ENCODE assay signal across 8 mouse cellular contexts in genomic region chr11:30657069-30657468, GRCm38 (mm10). TPM values are rescaled to one million over a fixed set of nuclear protein-coding genes. Genes with fewer than 3 reads are reported as not detected.
DNase-seq lines count a peak whose midpoint lies in the region; ATAC-seq and TF ChIP-seq lines count a peak whose summit lies in the region.

No protein-coding gene starts in this region.

- H3K9ac ChIP-seq in limb, embryonic 13.5 days: no peak overlapping the region
- no peak overlapping the region for H3K9ac ChIP-seq in hindbrain, postnatal 0 days (replicated peaks; ENCODE audit: low read length)

- H3K4me3 ChIP-seq in limb, embryonic 13.5 days: no peak overlapping the region
- no peak overlapping the region for H3K4me3 ChIP-seq in limb, embryonic 10.5 days
- no peak overlapping the region for H3K4me3 ChIP-seq in hindbrain, postnatal 0 days (ENCODE audit: low read length)

- no peaks in the 10 kb centered on the region for H3K27me3 ChIP-seq in limb, embryonic 13.5 days
- no peaks in the 10 kb centered on the region for H3K27me3 ChIP-seq in limb, embryonic 10.5 days (ENCODE audit: low read depth, poor library complexity, severe bottlenecking)
- no peaks in the 10 kb centered on the region for H3K27me3 ChIP-seq in hindbrain, postnatal 0 days (ENCODE audit: insufficient read depth, low read length)

- peak; percentile 85 for TF ChIP-seq CTCF in hindbrain, postnatal 0 days (IDR thresholded peaks at IDR 0.05; ENCODE audit: low read depth)

- H3K4me2 ChIP-seq in limb, embryonic 13.5 days (replicated peaks): no peak overlapping the region
- H3K4me2 ChIP-seq in hindbrain, postnatal 0 days (ENCODE audit: low read depth, low read length): no peak overlapping the region

- intact Hi-C loops in left cerebral cortex, postnatal 4 days (cut with DNase I): loop anchor here (5.0 to 10.0 kb wide), 2 partner anchors 392 to 505 kb away; partner anchors contain the start of gene Sptbn1

- H3K9me3 ChIP-seq in limb, embryonic 13.5 days: no peaks in the 10 kb centered on the region
- no peaks in the 10 kb centered on the region for H3K9me3 ChIP-seq in limb, embryonic 10.5 days (replicated peaks)
- no peaks in the 10 kb centered on the region for H3K9me3 ChIP-seq in hindbrain, postnatal 0 days (ENCODE audit: low read length)

- H3K27ac ChIP-seq in limb, embryonic 13.5 days: no peak overlapping the region
- no peak overlapping the region for H3K27ac ChIP-seq in limb, embryonic 10.5 days
- no peak overlapping the region for H3K27ac ChIP-seq in hindbrain, postnatal 0 days

- H3K36me3 ChIP-seq in limb, embryonic 13.5 days: no peaks in the 10 kb centered on the region
- no peaks in the 10 kb centered on the region for H3K36me3 ChIP-seq in limb, embryonic 10.5 days
- H3K36me3 ChIP-seq in hindbrain, postnatal 0 days (ENCODE audit: insufficient read depth, low read length): no peaks in the 10 kb centered on the region

- WGBS in limb, embryonic 13.5 days: 20% methylated on average over 2 of the region's 2 CpGs
- WGBS in limb, embryonic 10.5 days: 54% methylated on average over 2 of the region's 2 CpGs
- WGBS in hindbrain, postnatal 0 days: 19% methylated on average over 2 of the region's 2 CpGs

- H3K4me1 ChIP-seq in limb, embryonic 13.5 days: no peaks in the 10 kb centered on the region
- H3K4me1 ChIP-seq in limb, embryonic 10.5 days: no peaks in the 10 kb centered on the region
- no peaks in the 10 kb centered on the region for H3K4me1 ChIP-seq in hindbrain, postnatal 0 days (ENCODE audit: insufficient read depth, low read length)

- ATAC-seq in limb, embryonic 13.5 days (ENCODE audit: low FRiP score, low read depth): peak; percentile 61; the same call in 1 of the 2 replicates
- ATAC-seq in common myeloid progenitor, adult 5-6 weeks (replicated peaks; ENCODE audit: low read depth, poor library complexity, severe bottlenecking): peak; percentile 83
- peak; percentile 84 for ATAC-seq in hindbrain, postnatal 0 days

- DNase-seq in limb, embryonic 10.5 days (ENCODE audit: low spot score): no peak
- DNase-seq in NIH3T3 (ENCODE audit: low read depth): peak; percentile 76
- DNase-seq in hindbrain, postnatal 0 days (ENCODE audit: low spot score): peak; percentile 84
- peak; percentile 13 for DNase-seq in left cerebral cortex, postnatal 4 days
- DNase-seq in right cerebral cortex, adult 2 months (ENCODE audit: low spot score in 2 of 2): peak; percentile 66 to 75
- DNase-seq in urinary bladder, adult 2 months (ENCODE audit: low spot score): no peak

RNA-seq across cellular contexts. Expression of gene Acyp2, which starts 7.7 kb away (rescaled TPM):
- 8.0 and 8.2 TPM in 2 replicates for polyA plus RNA-seq in limb, embryonic 13.5 days (2015; fragmentation: Nextera tagmentation; extraction: Ambion mirVana)
- polyA plus RNA-seq in limb, embryonic 10.5 days (2016; fragmentation: Nextera tagmentation; extraction: Ambion mirVana): 3.6 and 4.9 TPM in 2 replicates
- 2.1 and 12.3 TPM in 2 replicates for total RNA-seq in common myeloid progenitor, adult 5-6 weeks (2017)
- total RNA-seq in hindbrain, postnatal 0 days (2014; rRNA removed): 11.8 and 12.9 TPM in 2 replicates
- 57.0 and 62.6 TPM in 2 replicates for polyA plus RNA-seq in hindbrain, postnatal 0 days (2015; fragmentation: Nextera tagmentation; extraction: Ambion mirVana)
- total RNA-seq in left cerebral cortex, postnatal 4 days (2021): 10 to 100 TPM in 1 of 2 experiments, 1 to 10 TPM in 1; 8.6 to 11.1 TPM
- polyA plus RNA-seq in urinary bladder, adult 2 months (2012; rRNA removed): 34.8 and 35.4 TPM in 2 replicates

Comparison
In these comparisons a context has a peak if more than half of its experiments do, and no peak if none do; other contexts are left out.
1. DNase-seq: peak in NIH3T3 (single experiment), hindbrain, postnatal 0 days (single experiment), left cerebral cortex, postnatal 4 days (single experiment) and right cerebral cortex, adult 2 months (2 of 2); none in limb, embryonic 10.5 days (single experiment) and urinary bladder, adult 2 months (single experiment).
2. Peak in every context shown above with its lines, with median percentiles within 50 percentile points of each other: ATAC-seq.